Mouse (Mus musculus): ENCODE data around the gene Ttc41.

DNA sequence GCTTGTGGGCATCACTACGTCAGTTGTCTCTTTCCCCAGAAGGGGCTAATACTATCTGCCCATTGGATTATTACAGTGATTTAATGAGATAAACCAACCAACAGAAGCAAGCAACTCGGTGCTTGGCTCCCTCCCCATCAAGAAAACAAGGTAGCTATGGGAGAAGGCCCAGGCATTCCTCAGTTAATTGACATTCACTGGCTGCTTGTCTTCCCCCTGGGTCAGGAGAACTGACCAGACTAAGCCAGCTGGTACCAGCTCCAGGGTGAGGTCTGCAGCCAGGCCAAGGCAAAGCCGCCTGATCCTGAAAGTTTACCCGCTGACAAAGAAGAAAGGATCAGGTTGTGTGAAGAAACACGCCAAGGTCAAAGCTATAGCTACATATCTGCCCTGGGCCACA is 66.1 kb downstream of the Ttc41 start:
- TF ChIP-seq GATA1 (IDR thresholded peaks at IDR 0.05; ENCODE audit: low read length) (no peak), TAL1 (IDR thresholded peaks at IDR 0.05; ENCODE audit: low read length) (no peak)
